Comparison of ENCODE assay signal across 9 mouse cellular contexts in genomic region chr11:22008129-22008596, GRCm38 (mm10). TPM values are rescaled to one million over a fixed set of nuclear protein-coding genes. Genes with fewer than 3 reads are reported as not detected.
DNase-seq lines count a peak whose midpoint lies in the region; ATAC-seq and TF ChIP-seq lines count a peak whose summit lies in the region.
"Had no signal": no experiment of that assay in that cellular context is flagged by ENCODE, and none has a peak within 500 bp of the region (broad histone marks: within the 10 kb centered on the region; RNA-seq: fewer than 3 reads in every experiment).

No protein-coding gene starts in this region.

- WGBS in liver, embryonic 14.5 days (ENCODE audit: insufficient replicate concordance): 3% methylated on average over 10 of the region's 10 CpGs

- 0 out of 2 replicates have a peak, but pooled peaks have one; percentile 16 for TF ChIP-seq POLR2A in CH12.LX (IDR thresholded peaks at IDR 0.05; ENCODE audit: low read depth, low read length)
- no peak for TF ChIP-seq POLR2A in embryonic fibroblast, embryonic 13.5 days (IDR thresholded peaks at IDR 0.05; ENCODE audit: low read depth, low read length)

- H3K27ac ChIP-seq in CH12.LX (ENCODE audit: insufficient read depth, low read depth): no peak overlapping the region
- no peak overlapping the region for H3K27ac ChIP-seq in embryonic fibroblast, embryonic 13.5 days (ENCODE audit: insufficient read depth, low read length)
- H3K27ac ChIP-seq in liver, embryonic 14.5 days: no peak overlapping the region

- dilution Hi-C loops in CH12.LX (cut with MboI; ENCODE audit: extremely low pct_ligation_motif_present, extremely low pct_unique_long_range_greater_than_20kb, low sequenced_read_pairs): no loop called here

- peak overlapping the region; percentile 39 for H3K9ac ChIP-seq in CH12.LX (ENCODE audit: insufficient read depth, low read depth)
- no peak overlapping the region for H3K9ac ChIP-seq in liver, embryonic 14.5 days (replicated peaks)

- H3K4me1 ChIP-seq in CH12.LX (ENCODE audit: control insufficient read depth in 1 of 2, insufficient read depth in 2 of 2): peaks cover 0 to 23% of the 10 kb centered on the region in 2 experiments; a peak in 2 of 4 replicates
- H3K4me1 ChIP-seq in embryonic fibroblast, embryonic 13.5 days (ENCODE audit: control insufficient read depth, insufficient read depth, low read length): peaks cover 6% of the 10 kb centered on the region; the same call in 1 of the 2 replicates
- H3K4me1 ChIP-seq in liver, embryonic 14.5 days (replicated peaks; ENCODE audit: control insufficient read depth in 2 of 2, insufficient read depth in 2 of 2, low read length in 1 of 2): no peaks in the 10 kb centered on the region; a peak in 1 of 4 replicates

- TF ChIP-seq CTCF in CH12.LX (conservative IDR thresholded peaks at IDR 0.05 in 1 of 2, IDR thresholded peaks at IDR 0.05 in 1 of 2; ENCODE audit: low read depth in 2 of 2, low read length in 2 of 2): no peak
- no peak for TF ChIP-seq CTCF in embryonic fibroblast, embryonic 13.5 days (IDR thresholded peaks at IDR 0.05; ENCODE audit: borderline replicate concordance, insufficient read depth, low read length)
- no peak for TF ChIP-seq CTCF in liver, embryonic 14.5 days (IDR thresholded peaks at IDR 0.05; ENCODE audit: low read depth)

- no peaks in the 10 kb centered on the region for H3K36me3 ChIP-seq in CH12.LX (replicated peaks in 1 of 2; ENCODE audit: control insufficient read depth in 1 of 2, insufficient read depth in 1 of 2, low read length in 1 of 2)
- no peaks in the 10 kb centered on the region for H3K36me3 ChIP-seq in liver, embryonic 14.5 days (replicated peaks; ENCODE audit: control insufficient read depth, insufficient read depth, low read depth)

- no peak for TF ChIP-seq RAD21 in CH12.LX (IDR thresholded peaks at IDR 0.05; ENCODE audit: low read depth, low read length)

- H3K4me3 ChIP-seq in CH12.LX (replicated peaks in 1 of 3; ENCODE audit: low read depth in 2 of 3, low read length in 2 of 3, poor library complexity in 1 of 3): peak overlapping the region; percentile 35 to 44 (median 40)
- 0 out of 2 replicates have a peak overlapping the region, but pooled peaks have one; percentile 27 for H3K4me3 ChIP-seq in embryonic fibroblast, embryonic 13.5 days (ENCODE audit: insufficient read depth, low read length)
- H3K4me3 ChIP-seq in liver, embryonic 14.5 days (ENCODE audit: insufficient read depth in 1 of 2, low read depth in 2 of 2, low read length in 2 of 2): no peak overlapping the region

- in situ Hi-C loops in CH12.LX (cut with MboI; ENCODE audit: low pct_ligation_motif_present, low pct_unique_long_range_greater_than_20kb, low sequenced_read_pairs): no loop called here

- no peaks in the 10 kb centered on the region for H3K27me3 ChIP-seq in CH12.LX (replicated peaks)
- H3K27me3 ChIP-seq in liver, embryonic 14.5 days (ENCODE audit: control insufficient read depth, insufficient read depth, low read length): peaks cover 58% of the 10 kb centered on the region

- no peak for TF ChIP-seq EP300 in CH12.LX (IDR thresholded peaks at IDR 0.05; ENCODE audit: low read length)
- TF ChIP-seq EP300 in liver, embryonic 14.5 days (IDR thresholded peaks at IDR 0.05; ENCODE audit: low read depth): no peak

- no peaks in the 10 kb centered on the region for H3K9me3 ChIP-seq in CH12.LX (replicated peaks; ENCODE audit: low read length)
- no peaks in the 10 kb centered on the region for H3K9me3 ChIP-seq in liver, embryonic 14.5 days (ENCODE audit: control insufficient read depth, low read length)

- ATAC-seq in liver, embryonic 14.5 days (ENCODE audit: insufficient read depth): no peak

- H3K79me2 ChIP-seq in CH12.LX (replicated peaks; ENCODE audit: control insufficient read depth, extremely low read depth, insufficient read depth, poor library complexity, severe bottlenecking): no peaks in the 10 kb centered on the region

- peak overlapping the region; percentile 89 for H3K4me2 ChIP-seq in CH12.LX (ENCODE audit: insufficient read depth, low read depth, poor library complexity, severe bottlenecking)
- peak overlapping the region; percentile 0; the same call in 1 of the 2 replicates for H3K4me2 ChIP-seq in liver, embryonic 14.5 days (ENCODE audit: low read depth)

- DNase-seq in cerebellum, postnatal 14 days: peak; percentile 11 to 25
- DNase-seq in cerebellum, adult 8-10 months: no peak
- DNase-seq in CH12.LX (ENCODE audit: extremely low read depth): peak; percentile 71
- no peak for DNase-seq in liver, embryonic 14.5 days (ENCODE audit: low read depth in 3 of 3, low spot score in 3 of 3)
- no peak for DNase-seq in urinary bladder, postnatal 25 days (ENCODE audit: low spot score)
- no peak for DNase-seq in adrenal gland, postnatal 25 days
- no peak for DNase-seq in kidney, postnatal 36 days

TF ChIP-seq in CH12.LX, 34 proteins besides CTCF, POLR2A, EP300 and RAD21:
- no peak for TF ChIP-seq UBTF (IDR thresholded peaks at IDR 0.05; ENCODE audit: low read depth, low read length)
- peak; percentile 25; the same call in 1 of the 2 replicates for TF ChIP-seq MAZ (IDR thresholded peaks at IDR 0.05; ENCODE audit: low read depth, low read length)
- TF ChIP-seq IRF4 (IDR thresholded peaks at IDR 0.05; ENCODE audit: low read depth, low read length): peak; percentile 3; the same call in 1 of the 2 replicates
TF ChIP-seq in CH12.LX: peak in this region for 2.

RNA-seq across cellular contexts. Expression of gene Otx1, which starts 5.5 kb away (rescaled TPM):
- total RNA-seq in CH12.LX (2012; rRNA removed) (not detected in 2 replicates), CH12.LX (2014; rRNA removed) (not detected in 2 replicates)
- polyA plus RNA-seq in CH12.LX (2012; ENCODE audit: insufficient read length, low read depth): not detected in 2 replicates
- polyA plus RNA-seq in embryonic fibroblast, embryonic 13.5 days (2011; ENCODE audit: insufficient read length, low read depth, missing spikeins): 0.43 TPM in 1 of 2 replicates, not detected in the other
- 0.08 TPM in 1 of 2 replicates, not detected in the other for polyA plus RNA-seq in liver, embryonic 14.5 days (2012; rRNA removed)
- not detected in 2 replicates for polyA plus RNA-seq in liver, embryonic 14.5 days (2014; fragmentation: Nextera tagmentation; extraction: Ambion mirVana)
- not detected in 2 replicates for total RNA-seq in adrenal gland, postnatal 25 days (2021)
- polyA plus RNA-seq: large intestine, adult 2 months had no signal

Comparison
In these comparisons a context has a peak if more than half of its experiments do, and no peak if none do; other contexts are left out.
1. DNase-seq: peak in cerebellum, postnatal 14 days (2 of 2) and CH12.LX (single experiment); none in cerebellum, adult 8-10 months (single experiment), liver, embryonic 14.5 days (0 of 3), urinary bladder, postnatal 25 days (single experiment), adrenal gland, postnatal 25 days (single experiment) and kidney, postnatal 36 days (0 of 2).
2. H3K4me3 ChIP-seq: peak in CH12.LX (3 of 3) and embryonic fibroblast, embryonic 13.5 days (single experiment); none in liver, embryonic 14.5 days (0 of 2).